8 mouse cellular contexts compared by ENCODE assay signal in genomic region chr6:94966962-94967361, GRCm38 (mm10).
A peak's percentile ranks its signal among the peaks of the same experiment; 100 is the strongest.
DNase-seq lines count a peak whose midpoint lies in the region; ATAC-seq and TF ChIP-seq lines count a peak whose summit lies in the region.

No protein-coding gene starts in this region.

- peaks cover 24% of the 10 kb centered on the region for H3K4me1 ChIP-seq in forebrain, embryonic 10.5 days
- H3K4me1 ChIP-seq in forebrain, embryonic 15.5 days, result no peaks in the 10 kb centered on the region
- no peaks in the 10 kb centered on the region for H3K4me1 ChIP-seq in liver, postnatal 0 days (ENCODE audit: insufficient read depth)
- no peaks in the 10 kb centered on the region for H3K4me1 ChIP-seq in liver, embryonic 11.5 days (replicated peaks; ENCODE audit: control insufficient read depth, insufficient read depth, low read length)
- peaks cover 26% of the 10 kb centered on the region for H3K4me1 ChIP-seq in limb, embryonic 12.5 days (replicated peaks)

- peak; percentile 73 for TF ChIP-seq CTCF in liver, postnatal 0 days (IDR thresholded peaks at IDR 0.05; ENCODE audit: low read depth)

- no peak overlapping the region for H3K4me2 ChIP-seq in forebrain, embryonic 15.5 days (replicated peaks)
- H3K4me2 ChIP-seq in liver, postnatal 0 days (ENCODE audit: low read depth, low read length), result no peak overlapping the region
- H3K4me2 ChIP-seq in liver, embryonic 11.5 days, result no peak overlapping the region
- no peak overlapping the region for H3K4me2 ChIP-seq in limb, embryonic 12.5 days

- H3K27ac ChIP-seq in forebrain, embryonic 10.5 days, result peak overlapping the region; percentile 78
- no peak overlapping the region for H3K27ac ChIP-seq in forebrain, embryonic 15.5 days (replicated peaks)
- H3K27ac ChIP-seq in liver, postnatal 0 days (ENCODE audit: low read depth), result no peak overlapping the region
- H3K27ac ChIP-seq in liver, embryonic 11.5 days (ENCODE audit: low read depth, low read length), result no peak overlapping the region
- H3K27ac ChIP-seq in limb, embryonic 12.5 days, result peak overlapping the region; percentile 23; the same call in 1 of the 2 replicates

- 16% methylated on average over 3 of the region's 3 CpGs for WGBS in forebrain, embryonic 10.5 days
- WGBS in forebrain, embryonic 15.5 days, result 6% methylated on average over 3 of the region's 3 CpGs
- 3% methylated on average over 3 of the region's 3 CpGs for WGBS in liver, postnatal 0 days (ENCODE audit: insufficient replicate concordance)
- 17% methylated on average over 3 of the region's 3 CpGs for WGBS in liver, embryonic 11.5 days
- WGBS in limb, embryonic 12.5 days, result 8% methylated on average over 3 of the region's 3 CpGs

- no peaks in the 10 kb centered on the region for H3K9me3 ChIP-seq in forebrain, embryonic 10.5 days
- no peaks in the 10 kb centered on the region for H3K9me3 ChIP-seq in forebrain, embryonic 15.5 days
- H3K9me3 ChIP-seq in liver, postnatal 0 days (ENCODE audit: low read length), result no peaks in the 10 kb centered on the region
- no peaks in the 10 kb centered on the region for H3K9me3 ChIP-seq in liver, embryonic 11.5 days (ENCODE audit: control insufficient read depth, low read length)
- H3K9me3 ChIP-seq in limb, embryonic 12.5 days, result no peaks in the 10 kb centered on the region

- no peak overlapping the region for H3K4me3 ChIP-seq in forebrain, embryonic 10.5 days
- no peak overlapping the region for H3K4me3 ChIP-seq in forebrain, embryonic 15.5 days
- H3K4me3 ChIP-seq in liver, postnatal 0 days (ENCODE audit: low read depth, low read length), result no peak overlapping the region
- no peak overlapping the region for H3K4me3 ChIP-seq in liver, embryonic 11.5 days (ENCODE audit: low read depth, low read length)
- no peak overlapping the region for H3K4me3 ChIP-seq in limb, embryonic 12.5 days (replicated peaks)

- TF ChIP-seq EP300 in liver, postnatal 0 days (IDR thresholded peaks at IDR 0.05; ENCODE audit: low read depth), result no peak

- no peak for ATAC-seq in forebrain, embryonic 15.5 days (replicated peaks)
- no peak for ATAC-seq in liver, postnatal 0 days
- ATAC-seq in liver, embryonic 11.5 days (replicated peaks; ENCODE audit: low FRiP score), result no peak
- 0 out of 2 replicates have a peak, but pooled peaks have one; percentile 26 for ATAC-seq in limb, embryonic 12.5 days (ENCODE audit: insufficient number of reproducible peaks, insufficient read depth, low FRiP score, low TSS enrichment, low read depth)

- no peaks in the 10 kb centered on the region for H3K36me3 ChIP-seq in forebrain, embryonic 10.5 days (replicated peaks)
- H3K36me3 ChIP-seq in forebrain, embryonic 15.5 days, result no peaks in the 10 kb centered on the region
- no peaks in the 10 kb centered on the region for H3K36me3 ChIP-seq in liver, postnatal 0 days (replicated peaks; ENCODE audit: insufficient read depth, low read length)
- H3K36me3 ChIP-seq in liver, embryonic 11.5 days (ENCODE audit: control insufficient read depth, insufficient read depth, low read length), result no peaks in the 10 kb centered on the region
- H3K36me3 ChIP-seq in limb, embryonic 12.5 days, result no peaks in the 10 kb centered on the region

- peak; percentile 26 for DNase-seq in forebrain, embryonic 10.5 days (ENCODE audit: extremely low spot score, low spot score)
- DNase-seq in liver, postnatal 0 days, result no peak
- no peak for DNase-seq in liver, embryonic 11.5 days (ENCODE audit: low spot score)
- peak; percentile 51 for DNase-seq in embryo, embryonic 9.5 days (ENCODE audit: extremely low spot score)
- no peak for DNase-seq in adrenal gland, postnatal 4 days (ENCODE audit: low spot score in 2 of 2)
- no peak for DNase-seq in ovary, postnatal 36 days (ENCODE audit: low spot score)

- H3K9ac ChIP-seq in forebrain, embryonic 15.5 days (replicated peaks), result no peak overlapping the region
- H3K9ac ChIP-seq in liver, postnatal 0 days (replicated peaks), result no peak overlapping the region
- H3K9ac ChIP-seq in liver, embryonic 11.5 days (ENCODE audit: low read depth, low read length), result no peak overlapping the region
- H3K9ac ChIP-seq in limb, embryonic 12.5 days (replicated peaks), result no peak overlapping the region

- H3K27me3 ChIP-seq in forebrain, embryonic 10.5 days (ENCODE audit: poor library complexity, severe bottlenecking), result no peaks in the 10 kb centered on the region
- no peaks in the 10 kb centered on the region for H3K27me3 ChIP-seq in forebrain, embryonic 15.5 days
- H3K27me3 ChIP-seq in liver, postnatal 0 days (ENCODE audit: insufficient read depth, low read length), result no peaks in the 10 kb centered on the region
- no peaks in the 10 kb centered on the region for H3K27me3 ChIP-seq in liver, embryonic 11.5 days (replicated peaks; ENCODE audit: control insufficient read depth, insufficient read depth, low read length)
- H3K27me3 ChIP-seq in limb, embryonic 12.5 days, result no peaks in the 10 kb centered on the region

Comparison
In these comparisons a context has a peak if more than half of its experiments do, and no peak if none do; other contexts are left out.
1. H3K27ac ChIP-seq: peak in forebrain, embryonic 10.5 days (single experiment) and limb, embryonic 12.5 days (single experiment); none in forebrain, embryonic 15.5 days (single experiment), liver, postnatal 0 days (single experiment) and liver, embryonic 11.5 days (single experiment).
2. DNase-seq: peak in forebrain, embryonic 10.5 days (single experiment) and embryo, embryonic 9.5 days (single experiment); none in liver, postnatal 0 days (single experiment), liver, embryonic 11.5 days (single experiment), adrenal gland, postnatal 4 days (0 of 2) and ovary, postnatal 36 days (single experiment).